8 mouse cellular contexts compared by ENCODE assay signal in the genomic region with DNA sequence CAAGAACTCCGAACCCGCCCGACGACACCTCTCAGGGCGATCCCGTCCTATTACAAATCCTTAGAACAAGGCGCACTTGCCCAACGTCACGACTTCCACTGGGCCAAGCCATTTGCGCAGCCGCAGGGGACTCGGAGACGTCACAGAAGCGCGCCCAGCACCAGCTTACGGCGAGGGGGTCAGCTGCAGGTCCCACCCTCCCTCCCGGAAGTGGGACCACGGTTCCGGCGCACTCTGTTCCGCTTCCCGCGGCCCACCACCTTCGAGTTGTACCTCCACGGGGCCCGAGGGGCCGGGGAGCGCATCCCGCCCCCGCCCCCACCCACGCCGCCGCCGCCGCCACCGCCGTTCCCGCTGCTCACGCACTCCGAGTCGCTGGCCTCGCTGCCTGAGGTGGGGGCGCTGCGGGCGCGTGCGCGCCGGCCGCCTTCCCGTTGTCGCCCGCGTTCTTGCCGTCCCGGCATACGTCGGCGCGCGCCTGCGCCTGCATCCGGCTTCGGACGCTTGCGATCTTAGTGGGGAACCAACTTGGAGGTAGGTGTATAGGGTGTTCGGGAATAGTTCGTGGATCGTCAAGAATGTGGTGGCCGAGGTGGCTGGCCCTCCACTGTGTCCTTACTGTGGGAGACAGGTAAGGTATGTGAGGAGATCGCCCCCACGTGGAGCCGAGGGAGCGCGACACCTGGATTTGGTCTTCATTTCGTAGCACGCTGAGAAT. TPM values are rescaled to one million over a fixed set of nuclear protein-coding genes. Genes with fewer than 3 reads are reported as not detected.
A peak's percentile ranks its signal among the peaks of the same experiment; 100 is the strongest.
DNase-seq lines count a peak whose midpoint lies in the region; ATAC-seq lines count a peak whose summit lies in the region.

A gene (plus strand): TSS at position 237 of the 718 bp plus-strand sequence.
A gene (minus strand): TSS at position 640 of the 718 bp plus-strand sequence.

- H3K9me3 ChIP-seq in hindbrain, embryonic 10.5 days = no peaks in the 10 kb centered on the region

- DNase-seq in MN1 (ENCODE audit: low spot score) = peak; percentile 98
- peak; percentile 96 for DNase-seq in cerebellum, adult 9-10 months
- DNase-seq in hindbrain, embryonic 10.5 days (ENCODE audit: low spot score) = peak; percentile 97
- peak; percentile 97 to 98 for DNase-seq in layer of hippocampus, postnatal 10 days (ENCODE audit: low spot score in 2 of 2)
- DNase-seq in lung, postnatal 10 days = peak; percentile 98
- peak; percentile 95 for DNase-seq in ovary, postnatal 36 days (ENCODE audit: low spot score)
- peak; percentile 96 for DNase-seq in thymus, postnatal 25 days

- peaks cover 42% of the 10 kb centered on the region for H3K4me1 ChIP-seq in hindbrain, embryonic 10.5 days (replicated peaks)

- H3K27me3 ChIP-seq in hindbrain, embryonic 10.5 days (ENCODE audit: insufficient read depth, poor library complexity, severe bottlenecking) = no peaks in the 10 kb centered on the region

- ATAC-seq in frontal cortex, adult (ENCODE audit: low TSS enrichment) = peak; percentile 92

- WGBS in hindbrain, embryonic 10.5 days = under 1% methylated on average over 78 of the region's 78 CpGs

- peaks cover 69% of the 10 kb centered on the region for H3K36me3 ChIP-seq in hindbrain, embryonic 10.5 days

- H3K27ac ChIP-seq in hindbrain, embryonic 10.5 days = peak within 1 kb of the TSS; percentile 92

- H3K4me3 ChIP-seq in hindbrain, embryonic 10.5 days = peak within 1 kb of the TSS; percentile 75

RNA-seq across cellular contexts. Expression of the first gene that starts in this region (rescaled TPM):
- 73.3 and 75.7 TPM in 2 replicates for polyA plus RNA-seq in hindbrain, embryonic 10.5 days (2016; fragmentation: Nextera tagmentation; extraction: Ambion mirVana)
- 10 to 100 TPM; 17.1 to 19.0 TPM for total RNA-seq in layer of hippocampus, postnatal 10 days (2021)

RNA-seq across cellular contexts. Expression of the second gene that starts in this region (rescaled TPM):
- polyA plus RNA-seq in hindbrain, embryonic 10.5 days (2016; fragmentation: Nextera tagmentation; extraction: Ambion mirVana) = 18.9 and 20.9 TPM in 2 replicates
- total RNA-seq in layer of hippocampus, postnatal 10 days (2021) = 10 to 100 TPM; 18.1 to 26.4 TPM

Comparison
In these comparisons a context has a peak if more than half of its experiments do, and no peak if none do; other contexts are left out.
1. Peak in every context shown above with its lines: DNase-seq, ATAC-seq, H3K4me3 ChIP-seq and H3K27ac ChIP-seq.